Mouse (Mus musculus) cortical plate, adult 2 months (tissue): ENCODE data around the gene Prdm16.

Experiments
- CTCF ChIP-seq: fragments of 200-500 bp; IDR thresholded peaks from 2 replicates; pipeline ENCODE4 v1.5.1; 2011; ENCODE audit warnings: mild to moderate bottlenecking, control low read depth, low read length; ENCODE audit not compliant: insufficient read depth; ENCODE audit errors: extremely low read depth
- POLR2A ChIP-seq: fragments of 200-500 bp; IDR thresholded peaks from 2 replicates; pipeline ENCODE4 v1.6.1; 2011; ENCODE audit warnings: mild to moderate bottlenecking, low read length, control low read depth; ENCODE audit not compliant: insufficient read depth; ENCODE audit errors: extremely low read depth

GRCm38 (mm10) chr4:154543921-154544320 lies 92.8 kb downstream of the Prdm16 start:
- no peak for TF ChIP-seq CTCF
- TF ChIP-seq POLR2A, result no peak
